Mouse (Mus musculus) kidney, embryonic 14.5 days (tissue): ENCODE measurements around the gene Clic1. TPM values are rescaled to one million over a fixed set of nuclear protein-coding genes. Genes with fewer than 3 reads are reported as not detected.

Experiments used
- ATAC-seq: fragments of 200-750 bp; cut with Nextera tagmentation; 2 replicates; pipeline ENCODE4 v1.8.0; 2017; ENCODE audit warnings: moderate number of reproducible peaks, mild to moderate bottlenecking, moderate TSS enrichment, moderate library complexity; ENCODE audit not compliant: low FRiP score, low TSS enrichment
- H3K27ac ChIP-seq: fragments of 300-500 bp; sonication (generic); 2 replicates; pipeline ENCODE4 v1.5.1; 2014; ENCODE audit warnings: low read depth, mild to moderate bottlenecking, low read length, moderate library complexity, mixed read lengths
- H3K27me3 ChIP-seq: fragments of 300-500 bp; sonication (generic); 2 replicates; pipeline ENCODE4 v1.6.1; 2014; ENCODE audit warnings: mild to moderate bottlenecking, low read length; ENCODE audit not compliant: control insufficient read depth, insufficient read depth
- H3K36me3 ChIP-seq: fragments of 300-500 bp; sonication (generic); 2 replicates; pipeline ENCODE4 v1.6.1; 2014; ENCODE audit warnings: low read length, mixed read lengths; ENCODE audit not compliant: control insufficient read depth, insufficient read depth
- H3K4me1 ChIP-seq: fragments of 300-500 bp; sonication (generic); 2 replicates; pipeline ENCODE4 v1.6.1; 2014; ENCODE audit warnings: low read length, mixed read lengths; ENCODE audit not compliant: control insufficient read depth, insufficient read depth
- H3K4me2 ChIP-seq: fragments of 300-500 bp; sonication (generic); replicated peaks from 2 replicates; pipeline ENCODE4 v1.6.1; 2014; ENCODE audit warnings: low read depth, mild to moderate bottlenecking, low read length
- H3K4me3 ChIP-seq: fragments of 300-500 bp; sonication (generic); 2 replicates; pipeline ENCODE4 v1.5.1; 2014; ENCODE audit warnings: mild to moderate bottlenecking, low read length
- H3K9ac ChIP-seq: fragments of 300-500 bp; sonication (generic); 2 replicates; pipeline ENCODE4 v1.6.1; 2014; ENCODE audit warnings: low read depth, mild to moderate bottlenecking, low read length, moderate library complexity
- H3K9me3 ChIP-seq: fragments of 300-500 bp; sonication (generic); 2 replicates; pipeline ENCODE4 v1.6.1; 2016; ENCODE audit warnings: low read length; ENCODE audit not compliant: control insufficient read depth
- WGBS: fragments of 180-500 bp; shearing (Covaris S2); extraction: QIAGEN DNeasy Blood & Tissue Kit; methylation state at CpG from one replicate; pipeline ENCODE4 v1.1.7; 2014; 5-methylcytosine and 5-hydroxymethylcytosine counted together
- polyA plus RNA-seq: library from polyadenylated mRNA; unstranded; fragments of >200 nt; fragmentation: Nextera tagmentation; extraction: Ambion mirVana; gene quantifications from 2 replicates; pipeline ENCODE4 v1.2.1, GENCODE M21; 2014

Gene Clic1
- polyA plus RNA-seq, 1 experiment from 2014 or later, result 72.1 TPM

GRCm38 (mm10) chr17:35058316-35058715 lies 8.6 kb downstream of the Clic1 start:
- H3K27ac ChIP-seq, result peak overlapping the region; percentile 96
- H3K9ac ChIP-seq, result peak overlapping the region; percentile 90; the same call in 1 of the 2 replicates
- H3K4me1 ChIP-seq, result peaks cover 19% of the 10 kb centered on the region
- no peaks in the 10 kb centered on the region for H3K27me3 ChIP-seq
- peaks cover 75% of the 10 kb centered on the region for H3K36me3 ChIP-seq
- ATAC-seq, result 0 out of 2 replicates have a peak, but pooled peaks have one; percentile 1
- H3K4me2 ChIP-seq, result peak overlapping the region; percentile 88; the same call in 1 of the 2 replicates
- no peaks in the 10 kb centered on the region for H3K9me3 ChIP-seq
- peak overlapping the region; percentile 85 for H3K4me3 ChIP-seq
- 61% methylated on average over 9 of the region's 9 CpGs for WGBS

- peak within 1 kb of the TSS; percentile 96 for H3K27ac ChIP-seq
- H3K9me3 ChIP-seq, result no peaks in the 10 kb centered on the region
- peak within 1 kb of the TSS; percentile 88 for H3K4me2 ChIP-seq
- under 1% methylated on average over 57 of the region's 57 CpGs for WGBS
- H3K4me3 ChIP-seq, result peak within 1 kb of the TSS; percentile 85
- peaks cover 67% of the 10 kb centered on the region for H3K36me3 ChIP-seq
- H3K4me1 ChIP-seq, result peaks cover 23% of the 10 kb centered on the region
- H3K27me3 ChIP-seq, result no peaks in the 10 kb centered on the region
- peak within 1 kb of the TSS; percentile 90 for H3K9ac ChIP-seq
- peak; percentile 92 for ATAC-seq
These were observed 9.4 kb downstream of the Clic1 start, which contains the start of gene Ddah2 for GRCm38 (mm10) chr17:35058911-35059892. TSS of gene Ddah2 (plus strand) at chr17:35059035.

GRCm38 (mm10) chr17:35060071-35060470 lies 10.3 kb downstream of the Clic1 start:
- 32% methylated on average over 14 of the region's 14 CpGs for WGBS
- no peaks in the 10 kb centered on the region for H3K9me3 ChIP-seq
- H3K4me1 ChIP-seq, result peaks cover 31% of the 10 kb centered on the region
- H3K36me3 ChIP-seq, result peaks cover 60% of the 10 kb centered on the region
- no peaks in the 10 kb centered on the region for H3K27me3 ChIP-seq
- no peak for ATAC-seq
- peak overlapping the region; percentile 88 for H3K4me2 ChIP-seq
- H3K4me3 ChIP-seq, result peak overlapping the region; percentile 85
- peak overlapping the region; percentile 5; the same call in 1 of the 2 replicates for H3K27ac ChIP-seq
- H3K9ac ChIP-seq, result peak overlapping the region; percentile 90

GRCm38 (mm10) chr17:35060737-35061297 lies 11.1 kb downstream of the Clic1 start:
- Histone ChIP-seq H3K4me2 (peak overlapping the region; percentile 88), H3K36me3 (peaks cover 54% of the 10 kb centered on the region), H3K4me1 (peaks cover 38% of the 10 kb centered on the region), H3K4me3 (peak overlapping the region; percentile 85; the same call in 1 of the 2 replicates), H3K27me3 (no peaks in the 10 kb centered on the region), H3K9ac (0 out of 2 replicates have a peak overlapping the region, but pooled peaks have one; percentile 90), H3K9me3 (no peaks in the 10 kb centered on the region), H3K27ac (no peak overlapping the region)
- 51% methylated on average over 22 of the region's 22 CpGs for WGBS
- ATAC-seq, result no peak

- Histone ChIP-seq H3K36me3 (peaks cover 49% of the 10 kb centered on the region), H3K9ac (no peak overlapping the region), H3K9me3 (no peaks in the 10 kb centered on the region), H3K4me2 (no peak overlapping the region), H3K4me1 (peaks cover 39% of the 10 kb centered on the region), H3K27me3 (no peaks in the 10 kb centered on the region; the same call in 1 of the 2 replicates), H3K4me3 (peak overlapping the region; percentile 2; the same call in 1 of the 2 replicates), H3K27ac (no peak overlapping the region)
- 72% methylated on average over 8 of the region's 8 CpGs for WGBS
- ATAC-seq, result no peak
These were observed 11.5 kb downstream of the Clic1 start for GRCm38 (mm10) chr17:35061299-35061698.

GRCm38 (mm10) chr17:35063466-35063865 lies 13.7 kb downstream of the Clic1 start:
- no peak for ATAC-seq
- no peaks in the 10 kb centered on the region for H3K9me3 ChIP-seq
- H3K4me1 ChIP-seq, result peaks cover 37% of the 10 kb centered on the region
- no peak overlapping the region for H3K27ac ChIP-seq
- no peak overlapping the region for H3K9ac ChIP-seq
- no peaks in the 10 kb centered on the region; the same call in 1 of the 2 replicates for H3K27me3 ChIP-seq
- peaks cover 32% of the 10 kb centered on the region for H3K36me3 ChIP-seq
- H3K4me2 ChIP-seq, result no peak overlapping the region
- H3K4me3 ChIP-seq, result no peak overlapping the region
- WGBS, result 78% methylated on average over 3 of the region's 3 CpGs

GRCm38 (mm10) chr17:35064378-35064877 lies 14.7 kb downstream of the Clic1 start:
- Histone ChIP-seq H3K36me3 (peaks cover 32% of the 10 kb centered on the region), H3K27me3 (no peaks in the 10 kb centered on the region; the same call in 1 of the 2 replicates), H3K9ac (no peak overlapping the region; the same call in 1 of the 2 replicates), H3K4me1 (peaks cover 35% of the 10 kb centered on the region), H3K9me3 (no peaks in the 10 kb centered on the region), H3K27ac (peak overlapping the region; percentile 15; the same call in 1 of the 2 replicates), H3K4me2 (peak overlapping the region; percentile 71), H3K4me3 (peak overlapping the region; percentile 35)
- no peak for ATAC-seq
- WGBS, result 33% methylated on average over 10 of the region's 10 CpGs

- no peaks in the 10 kb centered on the region; the same call in 1 of the 2 replicates for H3K27me3 ChIP-seq
- peaks cover 32% of the 10 kb centered on the region for H3K4me1 ChIP-seq
- ATAC-seq, result peak; percentile 61
- peak within 1 kb of the TSS; percentile 35 for H3K4me3 ChIP-seq
- WGBS, result 1% methylated on average over 48 of the region's 48 CpGs
- H3K9me3 ChIP-seq, result no peaks in the 10 kb centered on the region
- peak within 1 kb of the TSS; percentile 50; the same call in 1 of the 2 replicates for H3K9ac ChIP-seq
- peak within 1 kb of the TSS; percentile 15; the same call in 1 of the 2 replicates for H3K27ac ChIP-seq
- H3K4me2 ChIP-seq, result peak within 1 kb of the TSS; percentile 71
- peaks cover 31% of the 10 kb centered on the region for H3K36me3 ChIP-seq
These were observed 15.5 kb downstream of the Clic1 start, which contains the start of gene Ly6g6c for GRCm38 (mm10) chr17:35064951-35065947. TSS of gene Ly6g6c (plus strand) at chr17:35065388.
